Mouse (Mus musculus) layer of hippocampus, adult 8-10 months (tissue): ENCODE results near the gene Nipsnap2. TPM values are rescaled to one million over a fixed set of nuclear protein-coding genes. Genes with fewer than 3 reads are reported as not detected.
"Not testable (repeated sequence)": the region's sequence is repeated elsewhere in the genome, so short reads cannot be mapped to it uniquely, and the experiment has no call there.

Experiments
- DNase-seq, 2 experiments: peaks; one replicate each; pipeline ENCODE4 v3.0.0; 2022; ENCODE audit warnings: low spot score in 2 of 2
- total RNA-seq, 4 experiments: library from RNA; stranded (reverse); gene quantifications; 2 replicates each; pipeline ENCODE4 v1.2.4; 2022

The Nipsnap2 gene
- total RNA-seq: 10 to 100 TPM; 79.4 to 85.9 (median 82.6) TPM

DNA sequence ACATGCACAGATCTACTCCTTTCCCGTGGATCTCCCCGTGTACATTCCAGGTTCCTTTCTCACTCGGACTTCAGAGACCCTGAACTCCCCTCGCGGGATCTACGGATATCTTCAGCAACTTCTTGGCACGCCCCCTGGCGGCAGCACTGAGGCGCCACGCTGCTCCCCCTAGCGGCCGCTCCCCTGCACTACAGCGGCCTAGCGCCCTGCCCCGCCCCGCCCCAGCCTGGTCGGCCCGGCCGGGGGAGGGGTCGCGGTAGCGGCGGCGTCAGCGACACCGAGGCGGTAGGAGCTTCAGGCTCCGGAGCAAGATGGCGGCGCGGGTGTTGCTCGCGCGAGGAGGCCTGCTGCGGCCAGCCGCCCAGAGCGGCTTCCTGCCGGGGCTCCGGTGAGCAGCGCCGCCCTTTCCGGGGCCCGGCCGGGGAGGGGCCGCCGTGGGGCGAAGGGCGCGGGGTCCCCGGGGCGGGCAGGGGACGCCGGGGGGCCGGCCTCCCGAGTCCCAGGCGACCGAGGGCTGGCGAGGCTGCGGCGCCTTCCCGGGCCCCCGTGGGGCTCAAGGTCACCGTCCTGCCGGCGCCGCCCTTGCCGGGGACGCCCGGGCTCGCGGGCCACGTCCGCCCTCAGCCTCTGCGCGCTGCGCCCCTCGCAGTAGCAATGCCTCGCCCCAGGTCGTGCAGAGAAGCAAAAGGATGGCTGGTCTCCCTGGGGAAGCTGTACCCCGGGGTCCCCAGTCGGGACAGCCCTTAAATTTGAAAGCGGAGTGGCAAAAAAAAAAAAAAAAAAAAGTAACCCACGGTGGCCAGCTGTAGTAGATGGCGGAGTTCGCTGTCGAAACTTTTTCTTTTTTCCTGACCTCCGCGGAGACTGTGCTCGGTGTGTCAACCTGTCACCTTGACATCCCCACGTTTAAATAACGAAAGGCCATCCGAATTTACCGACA lies at the start of gene Nipsnap2:
TSS of gene Nipsnap2 (plus strand) at position 230 of the 940 bp plus-strand sequence.
- peak; percentile 77 to 93 for DNase-seq

DNA sequence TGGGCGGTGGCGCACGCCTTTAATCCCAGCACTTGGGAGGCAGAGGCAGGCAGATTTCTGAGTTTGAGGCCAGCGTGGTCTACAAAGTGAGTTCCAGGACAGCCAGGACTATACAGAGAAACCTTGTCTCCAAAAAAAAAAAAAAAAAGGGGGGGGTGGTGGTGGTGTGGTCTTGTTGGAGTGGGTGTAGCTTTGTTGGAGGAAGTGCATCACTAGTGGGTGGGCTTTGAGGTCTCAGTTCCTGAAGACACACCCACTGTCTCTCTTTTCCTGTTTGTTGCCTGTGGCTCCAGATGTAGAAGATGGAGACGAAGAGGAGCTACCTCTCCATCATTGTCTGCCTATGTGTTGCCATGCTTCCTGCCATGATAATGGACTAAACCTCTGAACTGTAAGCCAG lies 39.7 kb upstream of the Nipsnap2 start:
- DNase-seq: not testable (repeated sequence)

DNA sequence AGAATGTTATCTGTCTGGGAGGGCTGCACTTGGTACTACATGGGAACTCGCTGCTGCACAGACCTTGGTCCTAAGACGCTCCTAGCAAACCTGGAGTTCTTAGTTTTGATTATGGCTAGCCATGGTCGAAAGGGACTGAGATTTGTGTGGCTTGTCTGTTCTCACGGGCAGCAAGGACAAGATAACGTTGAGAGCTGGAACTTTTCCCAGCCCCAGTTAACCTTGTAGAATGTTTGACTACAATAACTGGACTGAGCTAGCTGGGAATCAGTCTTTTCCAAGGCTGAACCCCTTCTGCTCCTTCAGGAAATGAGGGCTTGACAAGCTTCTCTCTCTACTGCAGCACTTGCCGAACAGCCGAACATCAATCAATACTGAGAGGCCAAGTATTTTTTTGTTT lies 37.2 kb upstream of the Nipsnap2 start:
- DNase-seq: no peak

DNA sequence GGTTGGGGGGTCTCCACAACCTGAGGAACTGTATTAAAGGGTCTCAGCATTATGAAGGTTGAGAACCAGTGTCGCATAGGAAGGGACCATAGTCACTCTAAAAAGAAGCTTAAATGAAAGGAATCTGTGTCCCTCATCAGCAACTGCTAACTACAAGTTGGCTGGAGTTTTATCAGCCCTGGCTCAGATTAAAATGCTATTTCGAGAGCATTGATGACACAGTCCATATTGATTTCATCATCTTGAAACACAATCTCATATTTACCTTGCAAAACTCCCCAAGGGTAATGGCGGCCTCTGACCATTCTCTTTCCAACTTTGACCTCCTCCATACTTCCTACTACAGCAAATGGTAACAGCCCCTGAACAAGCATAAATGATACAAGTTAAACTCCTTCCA lies 34.3 kb upstream of the Nipsnap2 start:
- DNase-seq: no peak

DNA sequence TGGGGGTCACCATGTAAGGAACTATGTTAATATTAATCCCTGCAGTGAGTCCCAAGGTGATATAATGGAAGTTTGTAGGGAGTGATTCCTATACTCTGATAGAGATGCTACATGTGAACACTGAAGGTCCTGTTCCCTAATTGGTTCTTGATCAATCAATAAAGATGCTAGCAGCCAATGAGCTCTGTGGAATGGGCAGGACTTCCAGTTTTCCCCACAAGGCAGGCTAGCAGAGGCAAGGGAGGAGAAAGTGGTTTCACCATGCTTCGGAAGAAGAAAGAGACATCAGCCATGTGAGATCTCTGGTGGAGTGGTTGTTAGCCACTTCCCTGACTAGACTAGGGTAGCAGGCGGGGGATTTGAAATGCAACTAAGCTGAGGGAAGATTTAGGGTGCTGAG lies 24.4 kb upstream of the Nipsnap2 start:
- DNase-seq: no peak

DNA sequence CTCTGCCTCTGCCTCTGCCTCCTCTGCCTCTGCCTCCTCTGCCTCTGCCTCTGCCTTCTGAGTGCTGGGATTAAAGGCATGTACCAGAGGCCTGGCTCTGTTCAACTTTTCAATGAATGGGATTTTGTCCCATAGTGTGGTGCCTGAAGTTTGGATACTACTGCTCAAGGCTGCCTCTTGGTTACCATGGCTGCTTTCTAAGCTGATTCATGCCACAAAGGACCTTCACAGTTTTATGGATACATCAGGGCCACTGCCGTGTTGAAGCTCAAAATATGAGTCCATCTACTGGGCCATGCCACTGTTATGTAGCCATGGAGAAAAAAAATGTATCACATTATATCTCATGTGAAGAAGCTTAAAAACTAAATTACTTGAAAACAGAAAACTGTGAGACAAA lies 23.2 kb upstream of the Nipsnap2 start:
- no peak for DNase-seq

DNA sequence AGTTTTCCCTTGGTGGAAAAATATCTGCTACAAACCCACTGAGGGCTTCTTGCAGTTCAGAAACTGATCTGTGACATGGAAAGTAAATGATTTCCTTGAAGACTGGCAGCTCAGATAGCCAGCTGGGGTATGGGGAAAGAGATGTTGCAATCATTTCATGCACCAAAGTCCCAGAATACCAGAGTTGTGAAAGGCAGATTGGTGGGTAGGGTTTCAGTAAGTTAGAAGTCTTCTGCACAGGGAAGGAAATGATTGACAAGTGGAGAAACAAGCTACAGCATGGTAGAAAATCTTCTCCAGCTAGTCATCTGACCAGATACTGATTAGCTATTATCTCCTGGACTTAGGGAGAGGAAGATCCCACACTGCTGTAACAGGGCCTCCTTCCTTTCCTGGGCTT lies 21.5 kb upstream of the Nipsnap2 start:
- DNase-seq: no peak

DNA sequence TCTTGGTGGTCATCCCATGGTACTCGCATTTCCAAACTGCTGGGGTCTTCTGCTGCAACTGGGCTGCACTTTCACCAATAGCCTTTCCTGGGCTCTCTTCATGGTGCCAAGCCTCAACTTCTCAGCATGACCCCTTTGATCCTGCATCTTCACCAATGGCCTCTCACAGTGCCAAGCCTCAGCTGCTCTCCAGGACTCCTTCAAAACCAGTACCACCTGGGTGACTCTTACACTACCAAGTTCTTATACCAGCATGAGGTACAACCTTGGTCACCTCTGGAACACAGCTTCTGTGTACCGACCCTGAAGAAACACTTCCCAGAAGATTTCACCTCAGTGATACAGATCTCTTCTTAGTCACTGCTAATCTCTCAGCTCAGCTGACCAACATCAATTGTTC lies 16.5 kb upstream of the Nipsnap2 start, which contains the start of gene Sept14:
TSS of gene Sept14 (minus strand) at position 101 of the 400 bp plus-strand sequence.
- no peak for DNase-seq

DNA sequence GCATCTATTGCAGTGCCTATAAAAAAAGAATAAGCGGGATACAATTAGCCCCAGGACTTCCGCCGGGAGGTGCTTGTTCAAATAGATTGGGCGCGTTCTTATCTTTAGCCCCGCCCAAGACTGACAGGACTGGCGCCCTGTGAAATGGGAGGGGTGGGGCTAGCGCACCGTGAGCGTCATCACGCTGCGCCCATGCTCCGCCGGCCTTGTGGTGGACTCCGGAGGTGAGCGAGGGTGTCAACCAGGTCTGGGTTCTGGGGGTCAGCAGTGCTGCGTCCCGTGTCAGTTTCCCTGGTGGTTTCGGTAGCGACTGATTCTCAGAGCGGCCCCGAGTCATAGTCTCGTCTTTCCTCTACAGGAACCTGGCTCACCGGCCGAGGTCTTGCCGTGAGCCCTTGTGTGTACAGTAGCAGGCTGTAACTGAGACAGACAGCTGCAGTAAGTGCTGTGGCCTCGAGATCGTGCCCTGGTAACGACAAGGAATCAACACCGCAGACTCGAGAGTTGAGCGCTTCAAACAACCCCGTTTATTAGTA lies 9.5 kb upstream of the Nipsnap2 start, which contains the start of gene Mrps17:
TSS of gene Mrps17 (plus strand) at position 172 of the 536 bp plus-strand sequence.
- DNase-seq: peak; percentile 87 to 90

DNA sequence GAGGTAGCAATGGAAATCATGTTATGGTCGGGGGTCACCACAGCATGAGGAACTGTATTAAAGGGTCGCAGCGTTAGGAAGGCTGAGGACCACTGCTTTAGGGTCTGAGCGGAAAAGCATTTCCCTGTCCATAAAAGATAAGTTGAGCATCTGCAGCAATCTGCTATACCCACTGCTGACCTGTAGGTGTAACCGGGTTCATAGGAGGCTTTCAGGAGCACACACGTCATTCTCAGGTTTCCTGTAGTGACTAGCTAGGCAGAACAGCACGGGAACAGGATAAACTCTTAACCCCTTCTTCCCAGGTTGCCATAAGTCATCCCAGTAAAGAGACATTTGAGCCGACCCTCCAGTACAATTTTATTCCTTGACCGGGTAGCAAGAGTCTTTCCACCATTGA lies 7.8 kb upstream of the Nipsnap2 start:
- DNase-seq: no peak

DNA sequence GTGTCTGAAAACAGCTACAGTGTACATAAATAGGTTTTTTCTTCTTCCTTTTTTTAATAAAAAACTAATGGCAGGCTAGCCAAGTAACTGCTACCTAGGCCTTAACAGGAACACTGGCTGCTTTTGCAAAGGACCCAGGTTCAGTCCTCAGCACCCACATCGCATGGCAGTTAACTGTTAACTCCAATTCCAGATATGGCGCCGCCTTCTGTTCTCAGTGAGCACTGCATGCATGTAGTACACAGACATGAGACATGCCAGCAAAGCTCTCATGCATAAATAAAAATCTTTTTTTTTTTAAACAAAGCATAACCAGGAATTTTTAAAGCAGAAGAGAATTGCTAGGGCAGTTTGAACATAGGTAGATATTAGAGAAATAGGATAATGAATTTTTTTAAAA lies 4.7 kb upstream of the Nipsnap2 start:
- no peak for DNase-seq

DNA sequence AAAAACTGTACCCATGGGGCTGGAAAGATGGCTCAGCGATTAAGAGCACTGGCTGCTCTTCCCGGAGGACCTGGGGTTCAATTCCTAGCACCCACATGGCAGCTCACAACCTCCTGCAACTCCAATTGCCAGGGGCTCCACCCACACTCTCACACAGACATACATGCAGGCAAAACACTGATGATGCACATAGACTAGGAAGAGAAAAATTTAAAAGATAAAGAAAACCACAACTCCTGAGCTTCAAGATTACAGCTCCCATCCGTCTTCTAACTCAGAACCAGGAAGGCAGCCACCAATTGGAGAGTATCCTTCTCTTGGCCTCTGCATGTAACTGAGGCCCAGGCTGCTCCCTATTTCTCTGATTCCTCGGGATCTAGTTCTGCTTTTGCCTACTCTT lies 595 bp upstream of the Nipsnap2 start:
- DNase-seq: no peak

DNA sequence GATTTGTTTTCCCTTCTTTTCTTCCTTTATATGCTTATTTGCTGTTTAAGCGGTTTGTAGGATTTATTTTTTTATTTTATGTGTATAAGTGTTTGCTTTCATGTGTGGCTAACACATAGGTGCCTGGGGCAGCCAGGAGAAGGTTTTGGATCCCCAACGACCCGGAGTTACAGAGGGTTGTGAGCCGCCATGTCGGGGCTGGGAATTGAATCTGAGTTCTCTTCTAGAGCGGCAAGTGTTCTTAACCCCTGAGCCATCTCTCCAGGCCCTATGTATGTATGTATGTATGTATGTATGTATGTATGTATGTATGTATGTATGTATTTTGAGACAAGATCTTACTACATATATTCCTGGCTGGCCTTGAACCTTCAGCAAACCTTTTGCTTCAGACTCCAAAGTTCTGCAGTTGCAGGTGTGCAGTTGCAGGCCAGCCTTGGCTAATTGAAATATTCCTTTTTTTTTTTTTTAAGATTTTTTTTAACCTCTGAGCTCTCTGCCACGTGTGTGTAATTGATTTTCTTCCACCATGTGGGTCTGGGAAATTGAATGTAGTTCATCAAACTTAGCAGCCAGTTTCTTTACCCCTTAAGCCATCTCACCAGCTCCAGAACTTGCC lies 1.0 kb downstream of the Nipsnap2 start:
- no peak for DNase-seq

DNA sequence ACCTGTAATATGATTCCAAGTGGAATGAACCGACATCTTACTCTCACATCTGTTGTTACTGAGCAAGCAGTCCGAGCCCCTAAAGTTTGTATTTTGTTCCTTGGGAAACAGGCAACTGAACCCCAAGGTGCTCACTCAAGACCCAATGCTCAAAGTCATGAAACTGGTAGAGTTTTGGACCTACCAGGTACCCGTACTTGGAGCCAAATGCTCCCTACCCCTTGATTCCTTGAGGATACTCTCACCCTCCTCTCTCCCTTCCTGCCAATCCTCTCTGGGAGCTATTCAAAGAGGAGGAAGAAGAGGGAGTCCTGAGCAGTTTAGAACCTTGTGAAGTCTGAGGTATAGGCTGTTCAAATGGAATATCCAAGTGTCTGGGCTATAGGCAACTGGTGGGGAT lies 1.9 kb downstream of the Nipsnap2 start:
- DNase-seq: no peak

DNA sequence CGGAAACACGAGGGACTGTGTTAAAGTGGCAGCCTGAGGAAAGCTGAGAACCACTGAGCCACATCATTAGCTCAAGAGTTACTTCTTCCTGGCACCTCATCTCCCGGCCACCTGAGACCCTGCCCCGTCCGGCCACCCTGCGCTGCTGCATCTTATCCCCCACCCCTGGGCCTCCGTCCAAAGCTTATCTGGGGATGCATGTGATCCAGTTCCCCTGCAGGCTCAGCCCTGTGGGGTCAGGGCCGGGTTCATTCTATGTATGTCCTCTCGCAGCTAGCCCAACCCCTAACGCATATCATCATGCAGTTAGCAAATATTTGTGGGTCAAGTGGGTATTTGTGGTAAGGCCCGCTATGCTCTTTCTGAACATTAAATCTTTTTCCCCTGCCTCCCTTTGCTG lies 4.4 kb downstream of the Nipsnap2 start:
- DNase-seq: no peak

DNA sequence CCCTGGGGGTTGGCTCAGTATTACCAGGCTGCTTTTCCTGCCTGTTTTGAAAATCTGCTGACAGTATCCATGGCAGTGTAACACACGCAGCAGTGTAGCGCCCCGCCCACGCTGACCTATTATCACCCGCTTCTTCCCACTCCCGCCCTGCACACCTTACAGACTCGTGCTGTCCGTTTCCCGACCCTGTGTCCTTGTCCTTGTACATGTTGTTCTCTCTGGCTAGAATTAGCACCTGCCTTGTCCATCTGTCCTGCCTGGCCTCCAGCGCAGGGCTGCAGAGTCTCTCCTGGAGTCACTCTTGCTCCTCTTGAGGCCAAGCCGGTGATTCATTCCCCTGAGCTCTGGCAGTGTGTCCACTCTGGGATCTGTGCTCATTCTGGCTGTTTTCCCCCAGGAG lies 5.5 kb downstream of the Nipsnap2 start:
- no peak for DNase-seq

DNA sequence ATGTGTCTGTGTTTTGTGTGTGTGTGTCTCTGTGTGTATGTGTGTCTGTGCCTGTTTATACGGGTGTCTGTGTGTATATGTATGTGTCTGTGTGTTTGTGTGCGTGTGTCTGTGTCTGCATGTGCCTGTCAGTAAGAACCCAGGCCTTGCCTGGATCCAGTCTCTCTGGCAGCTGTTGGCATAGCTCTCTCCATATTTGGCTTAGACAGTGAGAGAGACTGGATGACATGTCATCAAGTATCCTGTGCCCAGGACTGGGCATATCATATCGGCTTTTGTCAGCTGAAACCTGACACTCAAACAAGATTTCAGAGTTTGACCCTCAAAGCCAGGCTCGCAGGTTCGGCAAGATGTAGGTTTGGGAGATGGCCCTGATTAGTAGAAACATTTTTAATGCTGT lies 6.2 kb downstream of the Nipsnap2 start:
- DNase-seq: no peak

DNA sequence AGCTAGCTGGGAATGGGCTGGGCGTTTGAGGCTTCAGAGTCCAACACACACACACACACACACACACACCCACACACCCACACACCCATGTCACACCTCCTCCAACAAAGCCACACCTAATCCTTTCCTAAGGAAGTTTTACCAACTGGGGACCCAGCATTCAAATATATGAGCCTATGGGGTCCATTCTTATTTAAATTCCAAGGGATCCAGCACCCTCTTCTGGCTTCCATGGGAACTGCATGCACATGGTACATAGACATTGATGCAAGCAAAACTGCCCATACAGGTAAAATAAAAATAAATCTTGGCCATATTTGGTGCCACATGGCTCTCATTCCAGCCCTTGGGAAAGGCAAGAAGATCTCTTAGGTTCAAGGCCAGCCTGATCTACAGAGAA lies 16.1 kb downstream of the Nipsnap2 start:
- DNase-seq: no peak

DNA sequence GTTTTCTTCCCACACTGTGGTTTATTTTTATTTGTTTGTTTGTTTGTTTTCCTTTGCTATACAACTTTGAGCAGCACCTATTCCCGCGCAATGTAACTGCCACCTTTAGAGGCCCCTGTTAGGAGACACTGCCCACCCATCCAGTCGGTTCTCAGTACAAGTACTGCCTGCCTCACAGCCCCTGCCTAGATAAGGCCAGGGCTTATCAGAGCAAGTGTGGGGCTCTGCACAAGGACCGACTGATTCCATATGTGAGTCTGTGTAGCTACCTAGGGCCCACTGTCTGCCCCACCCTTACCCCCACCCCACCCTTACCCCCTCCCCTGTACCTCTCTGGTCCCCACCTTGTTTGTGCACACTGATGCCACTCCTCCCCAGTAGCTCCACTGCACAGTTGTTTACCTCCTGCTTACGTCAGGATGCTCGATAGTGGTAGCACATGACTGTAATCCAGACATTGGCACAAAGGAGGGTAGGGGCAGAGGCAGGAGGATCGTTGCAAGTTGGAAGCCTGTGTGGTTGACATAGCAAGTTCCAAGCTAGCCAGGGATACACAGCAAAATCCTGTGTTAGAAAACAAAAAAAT lies 18.1 kb downstream of the Nipsnap2 start:
- DNase-seq: no peak

DNA sequence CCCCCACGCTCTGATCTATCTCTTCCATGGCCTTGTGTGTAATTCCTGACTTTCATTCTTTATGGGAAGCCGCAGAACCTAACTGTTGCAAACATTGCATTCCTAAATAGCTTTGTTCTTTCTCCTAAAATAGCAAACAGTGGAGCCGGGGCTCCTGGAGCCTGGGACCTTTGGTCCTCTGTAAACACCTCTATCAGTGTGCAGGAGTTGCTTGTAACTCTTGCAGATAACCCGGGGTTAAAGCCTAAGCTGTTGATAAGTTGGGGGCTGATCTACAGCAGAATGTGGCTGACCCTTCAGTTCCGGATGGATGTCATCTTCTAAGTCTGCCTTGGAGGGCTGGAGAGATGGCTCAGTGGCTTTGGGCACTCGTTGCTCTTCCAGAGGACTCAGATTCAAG lies 19.2 kb downstream of the Nipsnap2 start:
- no peak for DNase-seq

DNA sequence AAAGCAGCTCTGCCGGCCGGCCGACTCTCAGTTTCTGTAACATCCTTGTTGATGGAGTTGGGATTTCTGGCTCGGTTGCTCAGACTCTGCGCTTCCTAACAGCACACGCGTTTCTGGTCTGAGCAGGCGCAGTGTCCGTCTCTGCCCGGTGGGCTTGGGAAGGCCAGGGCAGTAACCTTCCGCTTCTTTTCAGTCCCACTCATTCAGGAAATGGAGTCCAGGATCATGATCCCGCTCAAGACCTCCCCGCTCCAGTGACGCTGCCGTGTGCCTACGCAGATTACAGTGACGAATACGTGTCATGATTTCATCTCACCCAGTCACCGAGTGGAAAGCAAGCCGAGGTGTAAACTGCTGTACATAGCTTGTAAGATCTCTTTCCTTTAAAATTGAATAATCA lies 32.0 kb downstream of the Nipsnap2 start:
- no peak for DNase-seq

DNA sequence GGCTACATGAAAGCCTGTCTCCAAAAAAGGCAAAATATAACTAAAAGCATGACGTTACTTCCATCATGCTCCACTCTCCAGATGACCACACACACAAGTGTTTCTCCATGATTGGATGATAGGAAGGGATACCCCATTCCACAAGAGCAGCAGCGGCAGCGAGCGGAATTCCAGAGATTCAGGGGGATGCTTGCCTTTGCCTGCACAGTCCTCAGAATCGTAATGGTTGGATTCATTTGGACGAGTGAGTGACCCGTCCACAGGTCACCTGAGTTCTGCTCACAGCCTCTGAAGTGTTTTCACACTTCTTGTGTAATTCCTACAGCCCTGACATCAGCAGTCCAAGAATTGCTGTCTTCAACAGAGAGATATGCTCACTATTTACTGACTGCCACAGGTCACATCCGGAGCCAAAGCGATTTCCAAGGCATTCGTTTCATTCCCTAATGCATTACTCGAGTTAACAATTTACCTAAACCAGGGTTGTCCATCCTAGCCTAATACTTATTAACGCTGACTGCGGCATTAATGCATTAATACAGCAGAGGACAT lies 35.1 kb downstream of the Nipsnap2 start:
- DNase-seq: no peak
